Mouse (Mus musculus): ENCODE data around the gene Myo15b. TPM values are rescaled to one million over a fixed set of nuclear protein-coding genes. Genes with fewer than 3 reads are reported as not detected.
"Not testable (repeated sequence)": the region's sequence is repeated elsewhere in the genome, so short reads cannot be mapped to it uniquely, and the experiment has no call there.

Gene Myo15b
- polyA plus RNA-seq, 1 experiment from 2014 or later: 0.28 TPM

GRCm38 (mm10) chr11:115854674-115855073, 3.5 kb upstream of the Myo15b start:
- Histone ChIP-seq H3K27ac (ENCODE audit: low read depth, low read length) (no peak overlapping the region), H3K4me1 (ENCODE audit: control insufficient read depth, insufficient read depth, low read length) (0 out of 2 replicates have a peak, but pooled peaks cover 6% of the 10 kb centered on the region), H3K27me3 (ENCODE audit: control insufficient read depth, insufficient read depth, low read length) (peaks cover 21% of the 10 kb centered on the region), H3K9ac (replicated peaks; ENCODE audit: low read depth, low read length) (no peak overlapping the region), H3K9me3 (ENCODE audit: control insufficient read depth, low read length) (no peaks in the 10 kb centered on the region), H3K36me3 (ENCODE audit: control insufficient read depth, insufficient read depth, low read length) (no peaks in the 10 kb centered on the region), H3K4me2 (ENCODE audit: low read depth, low read length) (no peak overlapping the region), H3K4me3 (ENCODE audit: low read depth, low read length) (no peak overlapping the region)
- WGBS: 93% methylated on average over 6 of the region's 6 CpGs
- ATAC-seq (ENCODE audit: low read depth): no peak

- not testable (repeated sequence) for ATAC-seq (ENCODE audit: low read depth); H3K4me2 ChIP-seq (ENCODE audit: low read depth, low read length); H3K36me3 ChIP-seq (ENCODE audit: control insufficient read depth, insufficient read depth, low read length); H3K9ac ChIP-seq (replicated peaks; ENCODE audit: low read depth, low read length); H3K27ac ChIP-seq (ENCODE audit: low read depth, low read length); H3K4me3 ChIP-seq (ENCODE audit: low read depth, low read length); H3K9me3 ChIP-seq (ENCODE audit: control insufficient read depth, low read length); H3K4me1 ChIP-seq (ENCODE audit: control insufficient read depth, insufficient read depth, low read length)
- 93% methylated on average over 4 of the region's 4 CpGs for WGBS
- H3K27me3 ChIP-seq (ENCODE audit: control insufficient read depth, insufficient read depth, low read length): peaks cover 27% of the 10 kb centered on the region
Observed at GRCm38 (mm10) chr11:115857146-115857545, 1.1 kb upstream of the Myo15b start.

DNA sequence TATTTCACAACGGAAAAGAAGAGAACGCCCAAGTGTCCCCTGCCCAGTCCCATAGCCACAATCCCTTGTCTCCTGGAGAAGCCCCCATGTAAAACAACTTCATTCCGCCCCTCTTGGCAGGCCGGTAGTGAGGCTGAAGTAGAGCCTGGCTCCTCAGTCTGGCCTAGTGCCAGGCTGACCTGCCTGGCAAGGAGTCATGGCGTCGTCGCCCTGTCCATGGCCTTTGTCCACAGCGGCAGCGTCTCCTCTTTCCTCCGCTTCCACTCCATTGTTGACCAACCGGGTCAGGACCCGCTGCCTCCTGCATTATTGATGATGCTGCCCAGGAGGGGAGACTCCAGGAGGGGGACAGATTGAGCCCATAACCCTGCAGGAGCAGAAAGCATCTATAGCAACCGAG, 270 bp upstream of the Myo15b start:
- Histone ChIP-seq H3K27ac (ENCODE audit: low read depth, low read length) (no peak overlapping the region), H3K36me3 (ENCODE audit: control insufficient read depth, insufficient read depth, low read length) (no peaks in the 10 kb centered on the region), H3K27me3 (ENCODE audit: control insufficient read depth, insufficient read depth, low read length) (peaks cover 27% of the 10 kb centered on the region), H3K9me3 (ENCODE audit: control insufficient read depth, low read length) (no peaks in the 10 kb centered on the region), H3K4me2 (ENCODE audit: low read depth, low read length) (no peak overlapping the region), H3K9ac (replicated peaks; ENCODE audit: low read depth, low read length) (no peak overlapping the region), H3K4me1 (ENCODE audit: control insufficient read depth, insufficient read depth, low read length) (0 out of 2 replicates have a peak, but pooled peaks cover 6% of the 10 kb centered on the region), H3K4me3 (ENCODE audit: low read depth, low read length) (no peak overlapping the region)
- 37% methylated on average over 13 of the region's 13 CpGs for WGBS
- ATAC-seq (ENCODE audit: low read depth): no peak

DNA sequence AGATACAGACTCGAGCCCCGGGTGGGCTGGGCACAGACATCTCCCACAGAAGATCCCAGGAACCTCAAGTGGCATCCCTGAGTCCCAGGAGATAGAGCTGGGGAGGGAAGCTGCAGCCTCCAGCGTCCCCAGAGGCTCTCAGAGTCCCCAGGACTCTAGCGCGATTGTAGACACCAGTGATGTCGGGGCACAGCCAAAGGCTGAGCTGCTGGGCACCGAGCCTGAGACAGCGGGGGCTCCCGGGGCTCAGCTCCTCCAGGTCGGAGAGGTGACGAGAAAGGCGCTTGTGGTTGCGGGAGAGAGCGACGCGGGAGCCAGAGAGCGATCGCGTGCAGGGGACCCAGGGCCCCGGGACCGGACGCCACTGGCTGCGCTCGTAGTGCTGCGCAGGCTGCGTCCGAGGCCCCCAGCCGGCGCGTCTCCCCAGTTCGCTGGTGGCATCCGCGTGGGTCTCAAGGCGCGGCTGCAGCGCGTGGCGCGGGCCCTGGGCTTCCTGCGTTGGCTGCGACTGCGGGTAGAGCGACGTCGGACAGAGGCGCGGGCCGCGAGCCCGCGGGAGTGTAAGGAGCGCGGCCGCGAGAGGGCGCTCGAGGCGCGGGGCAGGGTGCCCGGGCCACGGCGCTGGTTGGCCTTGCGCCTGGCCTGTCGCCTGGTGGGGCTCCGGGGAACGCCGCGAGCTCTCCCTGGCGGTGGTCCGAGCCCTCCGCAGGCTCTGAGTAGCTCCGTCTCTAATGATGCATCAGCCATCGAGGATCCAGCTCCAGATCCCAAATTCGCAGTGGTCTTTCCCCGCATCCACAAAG, 1.1 kb downstream of the Myo15b start:
- ATAC-seq (ENCODE audit: low read depth): peak; percentile 86; the same call in 1 of the 2 replicates
- peaks cover 27% of the 10 kb centered on the region for H3K27me3 ChIP-seq (ENCODE audit: control insufficient read depth, insufficient read depth, low read length)
- WGBS: 2% methylated on average over 57 of the region's 75 CpGs
- H3K4me2 ChIP-seq (ENCODE audit: low read depth, low read length): peak overlapping the region; percentile 44
- H3K36me3 ChIP-seq (ENCODE audit: control insufficient read depth, insufficient read depth, low read length): no peaks in the 10 kb centered on the region
- H3K4me3 ChIP-seq (ENCODE audit: low read depth, low read length): peak overlapping the region; percentile 26
- H3K27ac ChIP-seq (ENCODE audit: low read depth, low read length): no peak overlapping the region
- H3K9me3 ChIP-seq (ENCODE audit: control insufficient read depth, low read length): no peaks in the 10 kb centered on the region
- peak overlapping the region; percentile 39; the same call in 1 of the 2 replicates for H3K9ac ChIP-seq (replicated peaks; ENCODE audit: low read depth, low read length)
- 0 out of 2 replicates have a peak, but pooled peaks cover 6% of the 10 kb centered on the region for H3K4me1 ChIP-seq (ENCODE audit: control insufficient read depth, insufficient read depth, low read length)

DNA sequence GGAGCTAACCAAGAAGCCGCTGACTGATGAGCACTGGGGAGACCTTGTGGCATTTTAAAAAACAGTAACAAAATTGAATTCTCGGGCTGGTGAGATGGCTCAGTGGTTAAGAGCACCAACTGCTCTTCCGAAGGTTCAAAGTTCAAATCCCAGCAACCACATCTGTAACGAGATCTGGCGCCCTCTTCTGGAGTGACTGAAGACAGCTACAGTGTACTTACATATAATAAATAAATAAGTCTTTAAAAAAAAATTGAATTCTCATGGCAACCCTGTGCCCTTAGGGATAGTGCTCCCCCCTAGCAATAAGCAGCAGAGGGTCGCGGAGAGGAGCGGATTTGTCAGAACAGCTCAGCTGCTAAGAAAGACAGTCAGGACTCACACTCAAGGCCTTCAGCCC, 5.7 kb downstream of the Myo15b start:
- Histone ChIP-seq H3K36me3 (ENCODE audit: control insufficient read depth, insufficient read depth, low read length) (no peaks in the 10 kb centered on the region), H3K4me3 (ENCODE audit: low read depth, low read length) (no peak overlapping the region), H3K27ac (ENCODE audit: low read depth, low read length) (no peak overlapping the region), H3K9me3 (ENCODE audit: control insufficient read depth, low read length) (no peaks in the 10 kb centered on the region), H3K9ac (replicated peaks; ENCODE audit: low read depth, low read length) (no peak overlapping the region), H3K4me1 (ENCODE audit: control insufficient read depth, insufficient read depth, low read length) (0 out of 2 replicates have a peak, but pooled peaks cover 6% of the 10 kb centered on the region), H3K4me2 (ENCODE audit: low read depth, low read length) (no peak overlapping the region), H3K27me3 (ENCODE audit: control insufficient read depth, insufficient read depth, low read length) (peaks cover 13% of the 10 kb centered on the region)
- WGBS: 90% methylated on average over 8 of the region's 8 CpGs
- no peak for ATAC-seq (ENCODE audit: low read depth)

DNA sequence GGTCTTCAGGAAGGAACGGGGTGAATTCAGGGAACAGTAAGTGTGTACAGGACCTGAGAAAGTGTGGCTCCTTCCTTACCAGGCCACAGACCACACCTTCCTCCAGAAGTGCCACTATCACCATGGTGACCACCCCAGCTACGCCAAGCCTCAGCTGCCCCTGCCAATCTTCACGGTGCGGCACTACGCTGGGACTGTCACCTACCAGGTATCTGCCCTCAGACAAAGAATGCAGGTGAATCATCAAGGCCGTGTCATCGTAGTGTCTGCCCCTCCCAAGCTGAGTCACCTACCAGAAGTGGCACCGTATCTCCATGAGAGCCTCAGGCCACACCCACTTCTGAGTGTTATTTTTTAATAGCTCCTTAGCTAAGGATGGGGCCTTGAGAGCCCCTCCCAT, 11.2 kb downstream of the Myo15b start:
- H3K4me2 ChIP-seq (ENCODE audit: low read depth, low read length): no peak overlapping the region
- H3K4me3 ChIP-seq (ENCODE audit: low read depth, low read length): no peak overlapping the region
- H3K36me3 ChIP-seq (ENCODE audit: control insufficient read depth, insufficient read depth, low read length): no peaks in the 10 kb centered on the region
- H3K9ac ChIP-seq (replicated peaks; ENCODE audit: low read depth, low read length): no peak overlapping the region
- H3K4me1 ChIP-seq (ENCODE audit: control insufficient read depth, insufficient read depth, low read length): no peaks in the 10 kb centered on the region
- H3K9me3 ChIP-seq (ENCODE audit: control insufficient read depth, low read length): no peaks in the 10 kb centered on the region
- 83% methylated on average over 8 of the region's 8 CpGs for WGBS
- no peak for ATAC-seq (ENCODE audit: low read depth)
- H3K27ac ChIP-seq (ENCODE audit: low read depth, low read length): no peak overlapping the region
- H3K27me3 ChIP-seq (ENCODE audit: control insufficient read depth, insufficient read depth, low read length): no peaks in the 10 kb centered on the region

DNA sequence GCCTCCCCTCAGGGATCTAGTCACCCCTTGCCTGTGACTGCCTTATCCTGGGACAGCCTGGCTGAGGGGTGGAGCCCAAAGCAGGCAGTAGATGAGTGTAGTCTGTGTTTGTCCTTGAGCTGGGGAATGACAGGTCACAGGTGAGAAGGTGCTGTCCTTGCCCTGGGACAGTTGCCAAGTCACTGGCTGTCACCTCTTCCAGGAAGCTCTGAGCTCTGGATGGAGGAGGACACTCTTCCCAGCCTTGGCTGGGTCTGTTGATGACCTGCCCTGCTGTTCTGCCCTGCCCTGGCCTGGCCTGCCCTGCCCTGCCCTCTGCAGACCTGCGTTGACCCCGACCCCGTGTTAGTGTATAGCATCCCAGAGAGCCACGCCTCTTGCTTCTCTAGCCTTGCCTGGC, 14.2 kb downstream of the Myo15b start:
- no peak overlapping the region for H3K4me2 ChIP-seq (ENCODE audit: low read depth, low read length)
- H3K27ac ChIP-seq (ENCODE audit: low read depth, low read length): no peak overlapping the region
- H3K9me3 ChIP-seq (ENCODE audit: control insufficient read depth, low read length): no peaks in the 10 kb centered on the region
- no peaks in the 10 kb centered on the region for H3K27me3 ChIP-seq (ENCODE audit: control insufficient read depth, insufficient read depth, low read length)
- 67% methylated on average over 4 of the region's 4 CpGs for WGBS
- H3K4me3 ChIP-seq (ENCODE audit: low read depth, low read length): no peak overlapping the region
- no peak for ATAC-seq (ENCODE audit: low read depth)
- H3K4me1 ChIP-seq (ENCODE audit: control insufficient read depth, insufficient read depth, low read length): no peaks in the 10 kb centered on the region
- H3K9ac ChIP-seq (replicated peaks; ENCODE audit: low read depth, low read length): no peak overlapping the region
- H3K36me3 ChIP-seq (ENCODE audit: control insufficient read depth, insufficient read depth, low read length): no peaks in the 10 kb centered on the region

- 95% methylated on average over 3 of the region's 3 CpGs for WGBS
- Histone ChIP-seq H3K27ac (ENCODE audit: low read depth, low read length) (no peak overlapping the region), H3K4me1 (ENCODE audit: control insufficient read depth, insufficient read depth, low read length) (no peaks in the 10 kb centered on the region), H3K9me3 (ENCODE audit: control insufficient read depth, low read length) (no peaks in the 10 kb centered on the region), H3K4me2 (ENCODE audit: low read depth, low read length) (no peak overlapping the region), H3K9ac (replicated peaks; ENCODE audit: low read depth, low read length) (no peak overlapping the region), H3K4me3 (ENCODE audit: low read depth, low read length) (no peak overlapping the region), H3K36me3 (ENCODE audit: control insufficient read depth, insufficient read depth, low read length) (no peaks in the 10 kb centered on the region), H3K27me3 (ENCODE audit: control insufficient read depth, insufficient read depth, low read length) (no peaks in the 10 kb centered on the region)
- no peak for ATAC-seq (ENCODE audit: low read depth)
Observed at GRCm38 (mm10) chr11:115875935-115876334, 17.7 kb downstream of the Myo15b start.

- Histone ChIP-seq H3K27ac (ENCODE audit: low read depth, low read length) (no peak overlapping the region), H3K36me3 (ENCODE audit: control insufficient read depth, insufficient read depth, low read length) (no peaks in the 10 kb centered on the region), H3K4me2 (ENCODE audit: low read depth, low read length) (no peak overlapping the region), H3K9me3 (ENCODE audit: control insufficient read depth, low read length) (no peaks in the 10 kb centered on the region), H3K4me3 (ENCODE audit: low read depth, low read length) (no peak overlapping the region), H3K27me3 (ENCODE audit: control insufficient read depth, insufficient read depth, low read length) (no peaks in the 10 kb centered on the region), H3K9ac (replicated peaks; ENCODE audit: low read depth, low read length) (no peak overlapping the region), H3K4me1 (ENCODE audit: control insufficient read depth, insufficient read depth, low read length) (no peaks in the 10 kb centered on the region)
- WGBS: 86% methylated on average over 5 of the region's 5 CpGs
- no peak for ATAC-seq (ENCODE audit: low read depth)
Observed at GRCm38 (mm10) chr11:115876438-115876837, 18.2 kb downstream of the Myo15b start.

Measured in neural tube, embryonic 14.5 days (tissue).